Mouse (Mus musculus) lung, adult 10 weeks (tissue): ENCODE measurements around the gene Elof1. TPM values are rescaled to one million over a fixed set of nuclear protein-coding genes. Genes with fewer than 3 reads are reported as not detected.

Experiments used
- polyA plus RNA-seq: library from polyadenylated mRNA; stranded (reverse); fragments of 350-450 nt; fragmentation: Illumina TruSeq; extraction: RNeasy Lipid Tissue Mini Kit (QIAGEN cat#74804); gene quantifications from one replicate; pipeline ENCODE4 v1.2.3, GENCODE M21; 2014; ENCODE audit warnings: low read depth, low replicate concordance; ENCODE audit not compliant: insufficient read depth

The Elof1 gene
- polyA plus RNA-seq = 186 TPM

GRCm38 (mm10) chr9:22116740-22117426, at the start of gene Elof1:
TSS of gene Elof1 (minus strand) at chr9:22117172.

DNA sequence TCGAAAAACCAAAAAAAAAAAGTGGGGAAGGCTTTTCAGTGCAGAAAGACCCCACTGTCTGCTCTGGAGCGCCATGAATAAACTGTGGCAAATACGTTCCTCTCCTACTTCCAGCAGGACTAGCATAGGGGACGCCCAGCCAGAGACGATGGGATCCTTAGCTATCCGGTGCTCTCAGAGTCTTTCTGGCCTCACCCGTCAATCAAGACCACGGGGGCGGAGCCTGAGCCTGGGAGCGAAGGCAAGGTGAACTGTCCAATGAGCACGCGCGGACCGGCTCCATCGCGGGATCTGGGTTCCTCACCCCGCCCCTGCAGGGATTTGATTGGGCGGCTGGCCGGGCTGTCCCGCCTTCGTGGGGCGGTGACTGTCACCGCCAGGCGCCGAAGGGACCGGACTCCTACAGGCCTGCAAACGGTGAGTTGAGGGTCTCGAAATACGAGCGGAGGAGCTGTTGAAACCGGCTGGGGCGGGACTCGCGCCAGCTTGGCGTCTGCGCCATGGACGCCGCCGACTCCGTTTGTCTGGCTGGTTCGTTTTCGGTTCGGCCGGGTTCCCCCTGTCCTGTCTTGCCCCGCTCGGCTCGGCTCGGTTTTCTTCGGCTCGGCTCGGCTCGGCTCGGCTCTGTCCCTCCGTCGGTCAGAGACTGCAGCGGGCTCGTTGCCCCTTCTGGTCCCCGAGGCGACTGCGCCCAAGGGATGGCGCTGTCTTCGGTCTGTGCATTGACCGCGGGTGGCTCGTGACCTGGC, 39.7 kb upstream of the Elof1 start, which contains the start of gene Pigyl:
Gene Pigyl, plus strand, starts transcription at position 350 of the 749 bp plus-strand sequence.

DNA sequence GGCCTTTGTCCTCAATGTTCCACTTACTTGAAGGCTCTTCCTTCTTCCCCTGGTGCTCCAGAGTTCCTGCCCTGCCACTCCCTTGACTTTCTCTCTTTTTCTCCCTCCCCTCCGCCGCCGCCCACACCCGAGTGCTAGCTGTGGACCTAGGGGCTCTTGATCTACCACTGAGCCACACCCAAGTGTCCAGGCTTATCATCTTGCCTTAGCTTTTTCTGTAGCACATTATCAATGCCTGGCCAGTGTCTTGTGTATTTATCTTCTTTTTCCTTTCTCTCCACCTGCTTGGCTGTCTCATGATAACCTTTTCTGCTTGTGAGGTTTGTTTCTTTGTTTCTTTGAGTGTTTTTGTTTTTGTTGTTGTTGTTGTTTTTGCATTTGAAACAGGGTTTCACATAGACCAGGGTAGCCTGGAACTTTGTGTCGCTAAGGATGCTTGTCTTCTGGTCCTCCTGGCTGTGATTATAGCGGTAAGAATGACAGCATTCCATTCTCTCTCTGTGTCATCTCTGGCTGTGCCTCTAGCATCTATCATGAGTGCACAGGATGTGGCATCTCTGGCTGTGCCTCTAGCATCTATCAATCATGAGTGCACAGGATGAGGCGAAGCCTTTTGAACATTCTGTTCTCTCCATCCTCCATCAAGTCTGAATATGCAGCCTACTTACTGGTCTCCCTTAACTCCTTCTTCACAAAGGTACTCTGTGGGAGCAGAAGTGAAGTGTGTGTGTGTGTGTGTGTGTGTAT, 18.8 kb upstream of the Elof1 start, which contains the start of gene Acp5:
Gene Acp5, minus strand, starts transcription at position 68 of the 747 bp plus-strand sequence.

GRCm38 (mm10) chr9:22098993-22099696, 17.8 kb downstream of the Elof1 start, which contains the start of gene Cnn1:
TSS of gene Cnn1 (plus strand) at chr9:22099216.

GRCm38 (mm10) chr9:22085022-22085834, 31.7 kb downstream of the Elof1 start, which contains the start of gene Ecsit:
TSS of gene Ecsit (minus strand) at chr9:22085438.

GRCm38 (mm10) chr9:22070791-22071573, 46.0 kb downstream of the Elof1 start, which contains the start of the genes Gm49318 and Zfp653:
TSS of gene Gm49318 (minus strand) at chr9:22071259.
TSS of gene Zfp653 (minus strand) at chr9:22071376.

Other genes with a start within 250 kb of the Elof1 start
- gene Rab3d, start 199.0 kb downstream of the Elof1 start, polyA plus RNA-seq = 24.0 TPM
- 2.1 TPM for gene Ccdc159, start 189.7 kb downstream of the Elof1 start, polyA plus RNA-seq
- gene Tmem205, start 189.6 kb downstream of the Elof1 start, polyA plus RNA-seq = 159 TPM
- 2.7 TPM for gene Plppr2, start 180.1 kb downstream of the Elof1 start, polyA plus RNA-seq
- 10.0 TPM for gene Swsap1, start 161.4 kb downstream of the Elof1 start, polyA plus RNA-seq
- gene Epor, start 153.7 kb downstream of the Elof1 start, polyA plus RNA-seq = 2.8 TPM
- 5.4 TPM for gene Rgl3, start 127.7 kb downstream of the Elof1 start, polyA plus RNA-seq
- gene Ccdc151, start 114.5 kb downstream of the Elof1 start, polyA plus RNA-seq = 3.5 TPM
- 49.2 TPM for gene Prkcsh, start 114.4 kb downstream of the Elof1 start, polyA plus RNA-seq
- not detected for gene Elavl3, start 65.1 kb downstream of the Elof1 start, polyA plus RNA-seq
- not detected for gene Gm49318, start 45.9 kb downstream of the Elof1 start, polyA plus RNA-seq
- 6.4 TPM for gene Zfp653, start 45.8 kb downstream of the Elof1 start, polyA plus RNA-seq
- gene Ecsit, start 31.7 kb downstream of the Elof1 start, polyA plus RNA-seq = 15.6 TPM
- gene Cnn1, start 18.0 kb downstream of the Elof1 start, polyA plus RNA-seq = 75.9 TPM
- 33.7 TPM for gene Acp5, start 18.5 kb upstream of the Elof1 start, polyA plus RNA-seq
- 54.3 TPM for gene Pigyl, start 39.7 kb upstream of the Elof1 start, polyA plus RNA-seq
- 0.56 TPM for gene Zfp872, start 70.9 kb upstream of the Elof1 start, polyA plus RNA-seq
- gene Zfp809, start 108.5 kb upstream of the Elof1 start, polyA plus RNA-seq = 13.0 TPM
- gene Zfp599, start 142.7 kb upstream of the Elof1 start, polyA plus RNA-seq = 0.14 TPM
- 5.7 TPM for gene Zfp810, start 190.5 kb upstream of the Elof1 start, polyA plus RNA-seq